ENCODE assay signal across 30 mouse cellular contexts in genomic region chrX:138722372-138722771, GRCm38 (mm10).
A peak's percentile ranks its signal among the peaks of the same experiment; 100 is the strongest.
DNase-seq lines count a peak whose midpoint lies in the region; ATAC-seq lines count a peak whose summit lies in the region.
"Had no signal": no experiment of that assay in that cellular context is flagged by ENCODE, and none has a peak within 500 bp of the region (broad histone marks: within the 10 kb centered on the region; RNA-seq: fewer than 3 reads in every experiment).

No protein-coding gene starts in this region.

- no peak overlapping the region for H3K27ac ChIP-seq in embryonic facial prominence, embryonic 14.5 days (replicated peaks; ENCODE audit: low read depth, low read length)
- no peak overlapping the region for H3K27ac ChIP-seq in embryonic facial prominence, embryonic 10.5 days (replicated peaks)
- no peak overlapping the region for H3K27ac ChIP-seq in kidney, embryonic 16.5 days (ENCODE audit: low read length)
- H3K27ac ChIP-seq in limb, embryonic 13.5 days = no peak overlapping the region
- H3K27ac ChIP-seq: embryonic facial prominence, embryonic 15.5 days; forebrain, embryonic 12.5 days; heart, adult 2 months; hindbrain, embryonic 13.5 days; limb, embryonic 15.5 days; liver, embryonic 13.5 days; midbrain, embryonic 10.5 days; midbrain, embryonic 15.5 days; neural tube, embryonic 12.5 days had no signal

- H3K4me2 ChIP-seq in embryonic facial prominence, embryonic 14.5 days (ENCODE audit: low read depth, low read length) = no peak overlapping the region
- no peak overlapping the region for H3K4me2 ChIP-seq in kidney, embryonic 16.5 days (replicated peaks; ENCODE audit: low read depth, low read length)
- no peak overlapping the region for H3K4me2 ChIP-seq in limb, embryonic 13.5 days (replicated peaks)
- H3K4me2 ChIP-seq: embryonic facial prominence, embryonic 15.5 days; forebrain, embryonic 12.5 days; heart, embryonic 12.5 days; hindbrain, embryonic 13.5 days; limb, embryonic 15.5 days; liver, embryonic 13.5 days; midbrain, embryonic 15.5 days; neural tube, embryonic 12.5 days had no signal

- H3K9me3 ChIP-seq in embryonic facial prominence, embryonic 14.5 days (ENCODE audit: control insufficient read depth, low read length) = no peaks in the 10 kb centered on the region
- no peaks in the 10 kb centered on the region for H3K9me3 ChIP-seq in embryonic facial prominence, embryonic 10.5 days
- no peaks in the 10 kb centered on the region for H3K9me3 ChIP-seq in kidney, embryonic 16.5 days (ENCODE audit: low read length)
- H3K9me3 ChIP-seq in limb, embryonic 13.5 days = no peaks in the 10 kb centered on the region
- H3K9me3 ChIP-seq: embryonic facial prominence, embryonic 15.5 days; forebrain, embryonic 12.5 days; heart, embryonic 12.5 days; hindbrain, embryonic 13.5 days; limb, embryonic 15.5 days; liver, embryonic 13.5 days; midbrain, embryonic 10.5 days; midbrain, embryonic 15.5 days; neural tube, embryonic 12.5 days had no signal

- ATAC-seq in embryonic facial prominence, embryonic 14.5 days (ENCODE audit: low read depth) = no peak
- ATAC-seq in kidney, embryonic 16.5 days (ENCODE audit: low FRiP score, low TSS enrichment) = peak; percentile 42; the same call in 1 of the 2 replicates
- peak; percentile 51; the same call in 1 of the 2 replicates for ATAC-seq in limb, embryonic 13.5 days (ENCODE audit: low FRiP score, low read depth)
- ATAC-seq: CD4-positive, CD25-positive, alpha-beta regulatory T cell, adult 4 months; forebrain, postnatal 0 days; intestine, embryonic 16.5 days; midbrain, embryonic 15.5 days had no signal

- WGBS in embryonic facial prominence, embryonic 14.5 days = 39% methylated on average over 1 of the region's 1 CpGs
- 38% methylated on average over 1 of the region's 1 CpGs for WGBS in embryonic facial prominence, embryonic 10.5 days
- 24% methylated on average over 1 of the region's 1 CpGs for WGBS in kidney, embryonic 16.5 days
- 56% methylated on average over 1 of the region's 1 CpGs for WGBS in limb, embryonic 13.5 days

- DNase-seq in embryonic facial prominence, embryonic 14.5 days (ENCODE audit: low spot score) = peak; percentile 18
- no peak for DNase-seq in embryonic facial prominence, embryonic 10.5 days (ENCODE audit: low spot score)
- DNase-seq in kidney, adult 9 months = no peak
- peak; percentile 38 for DNase-seq in skeletal muscle tissue, adult 2 months (ENCODE audit: low read depth, low spot score)
- no peak for DNase-seq in natural killer cell, adult 2 months (ENCODE audit: low spot score in 2 of 2)
- DNase-seq: adrenal gland, postnatal 25 days; cerebellum, adult 11-12 months; cerebellum, postnatal 10 days; forebrain, postnatal 0 days; heart, adult 2 months; heart, postnatal 4 days; kidney, postnatal 14 days; liver, embryonic 13.5 days; lung, adult 18-20 months; lung, postnatal 10 days; right cerebral cortex, postnatal 4 days; thymus, adult 2 months; thymus, postnatal 36 days had no signal

- no peaks in the 10 kb centered on the region for H3K36me3 ChIP-seq in embryonic facial prominence, embryonic 14.5 days (ENCODE audit: control insufficient read depth, insufficient read depth, low read length)
- H3K36me3 ChIP-seq in embryonic facial prominence, embryonic 10.5 days (replicated peaks) = no peaks in the 10 kb centered on the region
- no peaks in the 10 kb centered on the region for H3K36me3 ChIP-seq in kidney, embryonic 16.5 days (ENCODE audit: insufficient read depth, low read length)
- H3K36me3 ChIP-seq in limb, embryonic 13.5 days = no peaks in the 10 kb centered on the region
- H3K36me3 ChIP-seq: embryonic facial prominence, embryonic 15.5 days; forebrain, embryonic 12.5 days; heart, embryonic 12.5 days; hindbrain, embryonic 13.5 days; limb, embryonic 15.5 days; liver, embryonic 13.5 days; midbrain, embryonic 10.5 days; midbrain, embryonic 15.5 days; neural tube, embryonic 12.5 days had no signal

- no peak overlapping the region for H3K4me3 ChIP-seq in embryonic facial prominence, embryonic 14.5 days (ENCODE audit: low read depth, low read length)
- no peak overlapping the region for H3K4me3 ChIP-seq in embryonic facial prominence, embryonic 10.5 days
- H3K4me3 ChIP-seq in kidney, embryonic 16.5 days (ENCODE audit: low read length) = no peak overlapping the region
- no peak overlapping the region for H3K4me3 ChIP-seq in limb, embryonic 13.5 days
- H3K4me3 ChIP-seq: embryonic facial prominence, embryonic 15.5 days; forebrain, embryonic 12.5 days; heart, adult 2 months; heart, embryonic 12.5 days; hindbrain, embryonic 13.5 days; limb, embryonic 15.5 days; liver, embryonic 13.5 days; midbrain, embryonic 10.5 days; midbrain, embryonic 15.5 days; neural tube, embryonic 12.5 days had no signal

- no peaks in the 10 kb centered on the region for H3K27me3 ChIP-seq in embryonic facial prominence, embryonic 14.5 days (replicated peaks; ENCODE audit: control insufficient read depth, insufficient read depth, low read length)
- H3K27me3 ChIP-seq in embryonic facial prominence, embryonic 10.5 days (replicated peaks; ENCODE audit: low read depth, poor library complexity, severe bottlenecking) = peaks cover 42% of the 10 kb centered on the region
- H3K27me3 ChIP-seq in kidney, embryonic 16.5 days (ENCODE audit: insufficient read depth, low read length) = no peaks in the 10 kb centered on the region
- H3K27me3 ChIP-seq in limb, embryonic 13.5 days = peaks cover 12% of the 10 kb centered on the region; the same call in 1 of the 2 replicates
- H3K27me3 ChIP-seq: embryonic facial prominence, embryonic 15.5 days; heart, embryonic 12.5 days; liver, embryonic 13.5 days; midbrain, embryonic 15.5 days; neural tube, embryonic 12.5 days had no signal

- no peak overlapping the region for H3K9ac ChIP-seq in embryonic facial prominence, embryonic 14.5 days (ENCODE audit: low read depth, low read length)
- no peak overlapping the region for H3K9ac ChIP-seq in kidney, embryonic 16.5 days (replicated peaks; ENCODE audit: low read length)
- no peak overlapping the region for H3K9ac ChIP-seq in limb, embryonic 13.5 days
- H3K9ac ChIP-seq: embryonic facial prominence, embryonic 15.5 days; forebrain, embryonic 12.5 days; forebrain, postnatal 0 days; heart, embryonic 12.5 days; hindbrain, embryonic 13.5 days; limb, embryonic 15.5 days; liver, embryonic 13.5 days; midbrain, embryonic 15.5 days; neural tube, embryonic 12.5 days had no signal

- no peaks in the 10 kb centered on the region for H3K4me1 ChIP-seq in embryonic facial prominence, embryonic 14.5 days (ENCODE audit: control insufficient read depth, insufficient read depth, low read length)
- H3K4me1 ChIP-seq in embryonic facial prominence, embryonic 10.5 days = no peaks in the 10 kb centered on the region
- H3K4me1 ChIP-seq in kidney, embryonic 16.5 days (ENCODE audit: insufficient read depth, low read length) = no peaks in the 10 kb centered on the region
- no peaks in the 10 kb centered on the region for H3K4me1 ChIP-seq in limb, embryonic 13.5 days
- H3K4me1 ChIP-seq: embryonic facial prominence, embryonic 15.5 days; forebrain, embryonic 12.5 days; heart, embryonic 12.5 days; hindbrain, embryonic 13.5 days; limb, embryonic 15.5 days; liver, embryonic 13.5 days; midbrain, embryonic 10.5 days; midbrain, embryonic 15.5 days; neural tube, embryonic 12.5 days had no signal

Comparison
In these comparisons a context has a peak if more than half of its experiments do, and no peak if none do; other contexts are left out.
1. DNase-seq: peak in embryonic facial prominence, embryonic 14.5 days (single experiment) and skeletal muscle tissue, adult 2 months (single experiment); none in embryonic facial prominence, embryonic 10.5 days (single experiment), kidney, adult 9 months (single experiment) and natural killer cell, adult 2 months (0 of 2).